Mouse (Mus musculus) CD4-positive naive resting alpha-beta T cell, adult 76 days (primary cell): ENCODE data around the gene Abcb5. TPM values are rescaled to one million over a fixed set of nuclear protein-coding genes. Genes with fewer than 3 reads are reported as not detected.

Source experiments
- total RNA-seq: library from RNA; stranded (reverse); gene quantifications from one replicate; pipeline ENCODE4 v1.2.4, GENCODE M21; 2023

Gene Abcb5
- not detected for total RNA-seq

DNA sequence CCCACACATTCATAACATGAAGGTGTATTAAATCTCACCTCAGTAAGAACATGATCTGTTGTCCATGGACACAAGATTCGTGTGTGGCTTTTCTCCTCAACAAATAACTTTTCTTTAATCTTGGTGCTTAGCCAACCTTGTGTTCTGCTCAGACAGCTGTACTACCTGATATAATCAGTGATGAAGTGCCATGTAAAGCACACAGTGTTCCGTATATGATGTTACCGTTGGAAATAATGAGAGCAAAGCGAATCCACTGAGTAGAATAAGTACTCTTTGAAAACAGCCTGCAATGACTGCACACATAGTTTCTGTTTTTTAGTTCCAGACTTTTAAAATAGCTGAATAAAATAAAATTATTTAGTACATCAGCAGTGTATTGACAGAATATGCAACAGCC is at the start of gene Abcb5:
TSS of gene Abcb5 (minus strand) at position 101 of the 400 bp plus-strand sequence.

DNA sequence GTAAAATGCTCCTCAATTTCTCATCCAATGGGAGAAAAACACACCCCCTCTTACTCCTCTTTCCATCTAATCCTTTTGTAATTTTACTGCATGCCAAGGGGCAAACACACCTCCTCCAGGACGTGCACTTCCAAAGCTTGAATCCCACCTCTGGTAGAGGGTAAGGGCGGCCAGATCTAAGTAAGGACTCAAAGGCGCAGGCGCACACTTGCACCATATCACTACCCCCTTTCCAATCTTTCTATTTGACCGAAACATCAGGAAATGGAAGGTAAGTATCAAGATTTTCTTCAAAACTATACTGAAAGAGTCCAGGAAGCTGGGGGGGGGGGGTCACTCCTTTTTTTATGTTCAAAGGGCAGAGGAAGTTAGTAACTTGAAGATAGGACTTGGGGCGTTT is 120.0 kb downstream of the Abcb5 start, which contains the start of gene Sp8:
TSS of gene Sp8 (plus strand) at position 109 of the 400 bp plus-strand sequence.

Other genes starting within 250 kb of the Abcb5 start
- not detected for gene Sp8, start 120.1 kb downstream of the Abcb5 start, total RNA-seq